Mouse (Mus musculus) neural tube, embryonic 14.5 days (tissue): ENCODE data around the gene Elovl5. TPM values are rescaled to one million over a fixed set of nuclear protein-coding genes. Genes with fewer than 3 reads are reported as not detected.

Experiments used
- ATAC-seq: fragments of 200-750 bp; cut with Nextera tagmentation; 2 replicates; pipeline ENCODE4 v1.8.0; 2017; ENCODE audit warnings: low read depth, mild to moderate bottlenecking, moderate TSS enrichment, moderate library complexity
- H3K27ac ChIP-seq: fragments of 300-500 bp; sonication (generic); 2 replicates; pipeline ENCODE4 v1.5.1; 2014; ENCODE audit warnings: low read depth, mild to moderate bottlenecking, control low read depth, low read length, moderate library complexity, mixed read lengths
- H3K27me3 ChIP-seq: fragments of 300-500 bp; sonication (generic); 2 replicates; pipeline ENCODE4 v1.6.1; 2014; ENCODE audit warnings: low read length; ENCODE audit not compliant: control insufficient read depth, insufficient read depth
- H3K36me3 ChIP-seq: fragments of 300-500 bp; sonication (generic); 2 replicates; pipeline ENCODE4 v1.6.1; 2014; ENCODE audit warnings: low read length, mixed read lengths; ENCODE audit not compliant: control insufficient read depth, insufficient read depth
- H3K4me1 ChIP-seq: fragments of 300-500 bp; sonication (generic); 2 replicates; pipeline ENCODE4 v1.6.1; 2014; ENCODE audit warnings: low read length; ENCODE audit not compliant: control insufficient read depth, insufficient read depth
- H3K4me2 ChIP-seq: fragments of 300-500 bp; sonication (generic); 2 replicates; pipeline ENCODE4 v1.6.1; 2014; ENCODE audit warnings: mild to moderate bottlenecking, low read depth, low read length, control low read depth
- H3K4me3 ChIP-seq: fragments of 300-500 bp; sonication (generic); 2 replicates; pipeline ENCODE4 v1.5.1; 2014; ENCODE audit warnings: low read depth, low read length, control low read depth, mixed read lengths
- H3K9ac ChIP-seq: fragments of 300-500 bp; sonication (generic); replicated peaks from 2 replicates; pipeline ENCODE4 v1.6.1; 2014; ENCODE audit warnings: low read depth, mild to moderate bottlenecking, control low read depth, low read length, mixed read lengths
- H3K9me3 ChIP-seq: fragments of 300-500 bp; sonication (generic); 2 replicates; pipeline ENCODE4 v1.6.1; 2016; ENCODE audit warnings: low read length; ENCODE audit not compliant: control insufficient read depth
- WGBS: fragments of 180-500 bp; shearing (Covaris S2); extraction: QIAGEN DNeasy Blood & Tissue Kit; methylation state at CpG from one replicate; pipeline ENCODE4 v1.1.7; 2014; 5-methylcytosine and 5-hydroxymethylcytosine counted together
- polyA plus RNA-seq: library from polyadenylated mRNA; unstranded; fragments of >200 nt; fragmentation: Nextera tagmentation; extraction: Ambion mirVana; gene quantifications from 2 replicates; pipeline ENCODE4 v1.2.1, GENCODE M21; 2014

Elovl5 gene
- polyA plus RNA-seq, 1 experiment from 2014 or later = 69.1 TPM

GRCm38 (mm10) chr9:77937875-77938274, 20.7 kb downstream of the Elovl5 start:
- Histone ChIP-seq H3K4me2 (no peak overlapping the region), H3K9me3 (no peaks in the 10 kb centered on the region), H3K4me3 (no peak overlapping the region), H3K27ac (no peak overlapping the region), H3K9ac (no peak overlapping the region), H3K27me3 (no peaks in the 10 kb centered on the region), H3K36me3 (no peaks in the 10 kb centered on the region), H3K4me1 (no peaks in the 10 kb centered on the region; the same call in 1 of the 2 replicates)
- 72% methylated on average over 11 of the region's 11 CpGs for WGBS
- no peak for ATAC-seq

- Histone ChIP-seq H3K36me3 (no peaks in the 10 kb centered on the region), H3K27ac (no peak overlapping the region), H3K9ac (no peak overlapping the region), H3K4me1 (no peaks in the 10 kb centered on the region; the same call in 1 of the 2 replicates), H3K4me3 (no peak overlapping the region), H3K4me2 (no peak overlapping the region), H3K9me3 (no peaks in the 10 kb centered on the region), H3K27me3 (no peaks in the 10 kb centered on the region)
- peak; percentile 82 for ATAC-seq
- 61% methylated on average over 13 of the region's 13 CpGs for WGBS
Measured at GRCm38 (mm10) chr9:77938761-77939553, 21.8 kb downstream of the Elovl5 start.

GRCm38 (mm10) chr9:77939554-77939920, 22.4 kb downstream of the Elovl5 start:
- no peak overlapping the region for H3K27ac ChIP-seq
- WGBS = 85% methylated on average over 5 of the region's 5 CpGs
- no peak overlapping the region for H3K4me2 ChIP-seq
- no peak for ATAC-seq
- H3K4me1 ChIP-seq = no peaks in the 10 kb centered on the region; the same call in 1 of the 2 replicates
- H3K27me3 ChIP-seq = no peaks in the 10 kb centered on the region
- H3K36me3 ChIP-seq = no peaks in the 10 kb centered on the region
- H3K4me3 ChIP-seq = no peak overlapping the region
- H3K9me3 ChIP-seq = no peaks in the 10 kb centered on the region
- no peak overlapping the region for H3K9ac ChIP-seq

- no peaks in the 10 kb centered on the region for H3K36me3 ChIP-seq
- H3K4me2 ChIP-seq = no peak overlapping the region
- no peak overlapping the region for H3K27ac ChIP-seq
- H3K4me1 ChIP-seq = no peaks in the 10 kb centered on the region; the same call in 1 of the 2 replicates
- H3K27me3 ChIP-seq = no peaks in the 10 kb centered on the region
- no peak overlapping the region for H3K9ac ChIP-seq
- no peak for ATAC-seq
- 49% methylated on average over 6 of the region's 6 CpGs for WGBS
- no peak overlapping the region for H3K4me3 ChIP-seq
- no peaks in the 10 kb centered on the region for H3K9me3 ChIP-seq
Measured at GRCm38 (mm10) chr9:77941058-77941457, 23.9 kb downstream of the Elovl5 start.

- Histone ChIP-seq H3K9me3 (no peaks in the 10 kb centered on the region), H3K4me3 (no peak overlapping the region), H3K36me3 (no peaks in the 10 kb centered on the region), H3K4me1 (no peaks in the 10 kb centered on the region; the same call in 1 of the 2 replicates), H3K27me3 (no peaks in the 10 kb centered on the region), H3K27ac (no peak overlapping the region), H3K9ac (no peak overlapping the region), H3K4me2 (no peak overlapping the region)
- no peak for ATAC-seq
- WGBS = 72% methylated on average over 9 of the region's 9 CpGs
Measured at GRCm38 (mm10) chr9:77941836-77942235, 24.7 kb downstream of the Elovl5 start.

GRCm38 (mm10) chr9:77942411-77942810, 25.2 kb downstream of the Elovl5 start:
- Histone ChIP-seq H3K4me1 (no peaks in the 10 kb centered on the region; the same call in 1 of the 2 replicates), H3K9me3 (no peaks in the 10 kb centered on the region), H3K9ac (no peak overlapping the region), H3K27ac (no peak overlapping the region), H3K36me3 (no peaks in the 10 kb centered on the region), H3K4me3 (no peak overlapping the region), H3K27me3 (no peaks in the 10 kb centered on the region), H3K4me2 (no peak overlapping the region)
- ATAC-seq = no peak
- WGBS = 74% methylated on average over 10 of the region's 10 CpGs

- Histone ChIP-seq H3K27me3 (no peaks in the 10 kb centered on the region), H3K36me3 (no peaks in the 10 kb centered on the region), H3K9me3 (no peaks in the 10 kb centered on the region), H3K4me3 (no peak overlapping the region), H3K9ac (no peak overlapping the region), H3K27ac (no peak overlapping the region), H3K4me2 (no peak overlapping the region), H3K4me1 (no peaks in the 10 kb centered on the region; the same call in 1 of the 2 replicates)
- ATAC-seq = no peak
- 95% methylated on average over 2 of the region's 2 CpGs for WGBS
Measured at GRCm38 (mm10) chr9:77943316-77943715, 26.2 kb downstream of the Elovl5 start.

GRCm38 (mm10) chr9:77944195-77944594, 27.0 kb downstream of the Elovl5 start:
- no peaks in the 10 kb centered on the region for H3K36me3 ChIP-seq
- 96% methylated on average over 3 of the region's 3 CpGs for WGBS
- no peak for ATAC-seq

GRCm38 (mm10) chr9:77945792-77946666, 28.9 kb downstream of the Elovl5 start:
- no peak overlapping the region for H3K4me2 ChIP-seq
- no peak overlapping the region for H3K4me3 ChIP-seq
- H3K36me3 ChIP-seq = no peaks in the 10 kb centered on the region
- peaks cover 6% of the 10 kb centered on the region; the same call in 1 of the 2 replicates for H3K4me1 ChIP-seq
- H3K9ac ChIP-seq = no peak overlapping the region
- 85% methylated on average over 6 of the region's 6 CpGs for WGBS
- no peaks in the 10 kb centered on the region for H3K27me3 ChIP-seq
- no peak for ATAC-seq
- H3K27ac ChIP-seq = no peak overlapping the region
- no peaks in the 10 kb centered on the region for H3K9me3 ChIP-seq

More at GRCm38 (mm10) chr9:77944195-77944594, 27.0 kb downstream of the Elovl5 start:
- no peak overlapping the region for H3K4me2 ChIP-seq
- H3K9me3 ChIP-seq = no peaks in the 10 kb centered on the region
- H3K27ac ChIP-seq = no peak overlapping the region
- no peaks in the 10 kb centered on the region for H3K4me1 ChIP-seq
- H3K27me3 ChIP-seq = no peaks in the 10 kb centered on the region
- H3K9ac ChIP-seq = no peak overlapping the region
- no peak overlapping the region for H3K4me3 ChIP-seq
